Mouse (Mus musculus): ENCODE measurements around the gene Mill2.

DNA sequence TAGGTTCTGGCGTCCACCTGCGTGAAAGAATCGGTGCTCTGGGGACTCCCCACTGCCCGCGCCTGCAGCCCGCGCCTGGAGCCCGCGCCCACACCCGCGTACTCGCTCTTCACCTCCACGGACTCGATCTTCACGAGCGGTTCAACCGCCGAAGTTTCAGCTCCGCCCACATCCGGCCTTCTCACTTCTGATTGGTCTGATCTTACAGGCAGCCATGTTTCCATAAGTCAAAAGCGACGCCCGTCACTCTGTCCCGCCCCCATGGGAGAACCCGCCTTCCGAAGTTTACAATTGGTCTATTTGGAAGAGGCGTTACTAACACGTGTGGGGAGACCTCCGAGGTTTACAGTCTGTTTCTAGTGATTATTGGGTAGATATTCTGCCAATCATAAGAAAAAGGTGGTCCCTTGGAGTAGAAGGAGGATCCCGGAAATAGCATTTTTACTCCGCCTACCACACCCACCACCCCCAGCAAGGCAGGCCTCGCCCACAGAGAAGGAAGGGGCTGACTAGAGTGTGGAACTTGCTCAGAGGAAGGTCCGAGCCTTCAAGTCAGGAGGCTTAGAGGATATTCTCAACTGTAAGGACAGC is 70.6 kb downstream of the Mill2 start, which contains the start of gene Ccdc61:
- TF ChIP-seq CTCF (IDR thresholded peaks at IDR 0.05; ENCODE audit: control insufficient read depth, insufficient read depth, low read length): no peak
- TF ChIP-seq POLR2A (IDR thresholded peaks at IDR 0.05; ENCODE audit: borderline replicate concordance, control insufficient read depth, low read depth, low read length): peak; percentile 62; the same call in 1 of the 2 replicates

Measured in bone marrow, adult 2 months (tissue).